Mouse (Mus musculus): ENCODE results near the gene Tead3. TPM values are rescaled to one million over a fixed set of nuclear protein-coding genes. Genes with fewer than 3 reads are reported as not detected.

Tead3 gene
- polyA plus RNA-seq, 1 experiment from 2014 or later = 10.0 TPM

DNA sequence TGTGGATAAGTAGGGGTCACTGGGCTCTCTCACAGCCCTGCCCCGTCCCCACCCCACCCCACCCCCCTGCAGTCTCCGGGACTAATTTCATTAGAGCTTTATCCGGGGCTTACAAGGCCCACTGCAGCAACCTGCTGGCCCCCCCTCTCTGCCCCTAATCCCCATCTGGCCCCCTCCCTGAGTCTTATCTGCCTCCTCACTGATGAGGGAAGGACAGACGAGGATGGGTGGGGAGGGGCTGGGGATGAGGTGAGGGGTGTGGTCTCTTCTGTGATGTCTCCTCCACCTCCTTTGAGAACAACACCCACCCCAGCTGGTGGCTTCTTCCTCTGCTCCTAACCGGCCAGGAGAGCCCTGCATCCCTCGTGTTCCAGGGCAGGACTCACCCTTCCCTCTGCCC, 29.6 kb upstream of the Tead3 start:
- no peak overlapping the region for H3K4me3 ChIP-seq (ENCODE audit: low read depth, low read length)
- no peaks in the 10 kb centered on the region for H3K9me3 ChIP-seq (ENCODE audit: control insufficient read depth, low read length)
- ATAC-seq (ENCODE audit: insufficient number of reproducible peaks, low FRiP score, low TSS enrichment, low read depth) (no peak), DNase-seq (ENCODE audit: low spot score) (no peak)
- no peak overlapping the region for H3K4me2 ChIP-seq (ENCODE audit: low read depth, severe bottlenecking)
- no peak overlapping the region for H3K27ac ChIP-seq (replicated peaks; ENCODE audit: low read depth, low read length)
- no peak overlapping the region for H3K9ac ChIP-seq (ENCODE audit: low read length)
- H3K27me3 ChIP-seq (ENCODE audit: control insufficient read depth, insufficient read depth, low read length) = peaks cover 5% of the 10 kb centered on the region
- WGBS = 3% methylated on average over 6 of the region's 6 CpGs
- no peaks in the 10 kb centered on the region for H3K36me3 ChIP-seq (ENCODE audit: control insufficient read depth, insufficient read depth, low read length)
- H3K4me1 ChIP-seq (ENCODE audit: control insufficient read depth, insufficient read depth, low read length) = 0 out of 2 replicates have a peak, but pooled peaks cover 2% of the 10 kb centered on the region

DNA sequence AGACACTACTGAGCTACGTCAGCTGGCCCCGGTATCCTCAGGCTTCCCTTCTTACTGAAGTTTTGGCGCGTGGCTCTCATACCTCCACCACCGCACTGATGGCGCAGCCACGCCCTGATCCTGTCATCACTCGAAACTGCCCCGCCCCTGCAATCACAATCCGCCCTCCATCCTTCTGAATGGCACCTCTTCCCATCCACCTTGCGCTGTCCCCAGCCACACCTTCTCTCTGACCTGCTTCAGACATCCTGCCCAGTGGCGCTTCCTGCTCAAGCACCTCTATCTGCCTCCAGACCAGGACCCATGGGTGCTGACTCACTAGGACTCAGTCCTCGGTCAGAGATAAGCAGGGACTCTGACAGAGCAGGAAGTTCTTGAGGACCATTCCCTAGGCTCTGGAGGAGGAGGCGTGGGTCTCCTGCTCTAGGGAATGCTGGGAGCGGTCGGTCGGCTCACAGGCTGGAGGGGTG, 25.0 kb upstream of the Tead3 start:
- Histone ChIP-seq H3K27ac (replicated peaks; ENCODE audit: low read depth, low read length) (no peak overlapping the region), H3K9me3 (ENCODE audit: control insufficient read depth, low read length) (no peaks in the 10 kb centered on the region), H3K27me3 (ENCODE audit: control insufficient read depth, insufficient read depth, low read length) (peaks cover 12% of the 10 kb centered on the region), H3K9ac (ENCODE audit: low read length) (no peak overlapping the region), H3K36me3 (ENCODE audit: control insufficient read depth, insufficient read depth, low read length) (no peaks in the 10 kb centered on the region), H3K4me1 (ENCODE audit: control insufficient read depth, insufficient read depth, low read length) (0 out of 2 replicates have a peak, but pooled peaks cover 2% of the 10 kb centered on the region), H3K4me2 (ENCODE audit: low read depth, severe bottlenecking) (no peak overlapping the region), H3K4me3 (ENCODE audit: low read depth, low read length) (no peak overlapping the region)
- 9% methylated on average over 17 of the region's 17 CpGs for WGBS
- ATAC-seq (ENCODE audit: insufficient number of reproducible peaks, low FRiP score, low TSS enrichment, low read depth) (no peak), DNase-seq (ENCODE audit: low spot score) (no peak)

GRCm38 (mm10) chr17:28374494-28374893, 23.9 kb upstream of the Tead3 start:
- H3K27ac ChIP-seq (replicated peaks; ENCODE audit: low read depth, low read length) = no peak overlapping the region
- WGBS = 16% methylated on average over 16 of the region's 16 CpGs
- H3K36me3 ChIP-seq (ENCODE audit: control insufficient read depth, insufficient read depth, low read length) = no peaks in the 10 kb centered on the region
- H3K4me2 ChIP-seq (ENCODE audit: low read depth, severe bottlenecking) = no peak overlapping the region
- H3K9me3 ChIP-seq (ENCODE audit: control insufficient read depth, low read length) = no peaks in the 10 kb centered on the region
- H3K4me3 ChIP-seq (ENCODE audit: low read depth, low read length) = no peak overlapping the region
- H3K9ac ChIP-seq (ENCODE audit: low read length) = no peak overlapping the region
- no peak for DNase-seq (ENCODE audit: low spot score)
- H3K4me1 ChIP-seq (ENCODE audit: control insufficient read depth, insufficient read depth, low read length) = 0 out of 2 replicates have a peak, but pooled peaks cover 2% of the 10 kb centered on the region
- no peak for ATAC-seq (ENCODE audit: insufficient number of reproducible peaks, low FRiP score, low TSS enrichment, low read depth)
- peaks cover 12% of the 10 kb centered on the region for H3K27me3 ChIP-seq (ENCODE audit: control insufficient read depth, insufficient read depth, low read length)

DNA sequence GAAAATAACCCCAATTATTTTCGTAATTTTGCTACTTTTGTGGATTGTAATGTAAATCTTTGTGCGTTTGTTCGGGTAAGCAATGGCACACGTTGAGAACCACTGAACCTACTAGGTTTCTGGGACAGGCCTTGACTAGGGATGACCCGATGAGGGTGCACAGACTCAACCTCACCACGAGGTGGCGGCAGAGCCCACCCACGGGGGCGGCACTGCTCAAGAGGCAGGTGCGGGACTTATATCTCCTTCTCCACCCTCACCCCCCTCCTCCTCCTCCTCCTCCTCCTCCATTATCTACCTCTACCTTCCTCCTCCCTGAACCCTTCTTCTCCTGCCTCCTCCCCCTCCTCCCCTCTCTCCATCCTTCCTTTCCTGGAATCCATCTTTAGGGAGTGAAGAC, 23.2 kb upstream of the Tead3 start:
- no peaks in the 10 kb centered on the region for H3K9me3 ChIP-seq (ENCODE audit: control insufficient read depth, low read length)
- no peak overlapping the region for H3K9ac ChIP-seq (ENCODE audit: low read length)
- no peak overlapping the region for H3K27ac ChIP-seq (replicated peaks; ENCODE audit: low read depth, low read length)
- peak; percentile 77 for DNase-seq (ENCODE audit: low spot score)
- ATAC-seq (ENCODE audit: insufficient number of reproducible peaks, low FRiP score, low TSS enrichment, low read depth) = no peak
- 15% methylated on average over 10 of the region's 10 CpGs for WGBS
- no peaks in the 10 kb centered on the region for H3K36me3 ChIP-seq (ENCODE audit: control insufficient read depth, insufficient read depth, low read length)
- peaks cover 12% of the 10 kb centered on the region for H3K27me3 ChIP-seq (ENCODE audit: control insufficient read depth, insufficient read depth, low read length)
- 0 out of 2 replicates have a peak, but pooled peaks cover 2% of the 10 kb centered on the region for H3K4me1 ChIP-seq (ENCODE audit: control insufficient read depth, insufficient read depth, low read length)
- H3K4me2 ChIP-seq (ENCODE audit: low read depth, severe bottlenecking) = no peak overlapping the region
- H3K4me3 ChIP-seq (ENCODE audit: low read depth, low read length) = no peak overlapping the region

GRCm38 (mm10) chr17:28371941-28372340, 21.3 kb upstream of the Tead3 start:
- peaks cover 12% of the 10 kb centered on the region for H3K27me3 ChIP-seq (ENCODE audit: control insufficient read depth, insufficient read depth, low read length)
- H3K4me2 ChIP-seq (ENCODE audit: low read depth, severe bottlenecking) = no peak overlapping the region

GRCm38 (mm10) chr17:28371286-28371685, 20.7 kb upstream of the Tead3 start:
- Histone ChIP-seq H3K9me3 (ENCODE audit: control insufficient read depth, low read length) (no peaks in the 10 kb centered on the region), H3K27ac (replicated peaks; ENCODE audit: low read depth, low read length) (no peak overlapping the region), H3K4me1 (ENCODE audit: control insufficient read depth, insufficient read depth, low read length) (0 out of 2 replicates have a peak, but pooled peaks cover 2% of the 10 kb centered on the region), H3K27me3 (ENCODE audit: control insufficient read depth, insufficient read depth, low read length) (peaks cover 12% of the 10 kb centered on the region), H3K4me2 (ENCODE audit: low read depth, severe bottlenecking) (no peak overlapping the region), H3K36me3 (ENCODE audit: control insufficient read depth, insufficient read depth, low read length) (no peaks in the 10 kb centered on the region), H3K4me3 (ENCODE audit: low read depth, low read length) (no peak overlapping the region), H3K9ac (ENCODE audit: low read length) (no peak overlapping the region)
- ATAC-seq (ENCODE audit: insufficient number of reproducible peaks, low FRiP score, low TSS enrichment, low read depth) = no peak
- 76% methylated on average over 2 of the region's 2 CpGs for WGBS
- DNase-seq (ENCODE audit: low spot score) = no peak

More at GRCm38 (mm10) chr17:28371941-28372340, 21.3 kb upstream of the Tead3 start:
- DNase-seq (ENCODE audit: low spot score) = no peak
- no peaks in the 10 kb centered on the region for H3K9me3 ChIP-seq (ENCODE audit: control insufficient read depth, low read length)
- H3K27ac ChIP-seq (replicated peaks; ENCODE audit: low read depth, low read length) = no peak overlapping the region
- WGBS = 45% methylated on average over 1 of the region's 1 CpGs
- no peak overlapping the region for H3K9ac ChIP-seq (ENCODE audit: low read length)
- no peak for ATAC-seq (ENCODE audit: insufficient number of reproducible peaks, low FRiP score, low TSS enrichment, low read depth)
- no peak overlapping the region for H3K4me3 ChIP-seq (ENCODE audit: low read depth, low read length)
- H3K4me1 ChIP-seq (ENCODE audit: control insufficient read depth, insufficient read depth, low read length) = 0 out of 2 replicates have a peak, but pooled peaks cover 2% of the 10 kb centered on the region
- no peaks in the 10 kb centered on the region for H3K36me3 ChIP-seq (ENCODE audit: control insufficient read depth, insufficient read depth, low read length)

GRCm38 (mm10) chr17:28369056-28369455, 18.4 kb upstream of the Tead3 start:
- DNase-seq (ENCODE audit: low spot score) (no peak), ATAC-seq (ENCODE audit: insufficient number of reproducible peaks, low FRiP score, low TSS enrichment, low read depth) (no peak)
- Histone ChIP-seq H3K4me2 (ENCODE audit: low read depth, severe bottlenecking) (no peak overlapping the region), H3K27me3 (ENCODE audit: control insufficient read depth, insufficient read depth, low read length) (peaks cover 17% of the 10 kb centered on the region), H3K4me3 (ENCODE audit: low read depth, low read length) (no peak overlapping the region), H3K27ac (replicated peaks; ENCODE audit: low read depth, low read length) (no peak overlapping the region), H3K4me1 (ENCODE audit: control insufficient read depth, insufficient read depth, low read length) (peaks cover 9% of the 10 kb centered on the region), H3K9ac (ENCODE audit: low read length) (no peak overlapping the region), H3K36me3 (ENCODE audit: control insufficient read depth, insufficient read depth, low read length) (no peaks in the 10 kb centered on the region), H3K9me3 (ENCODE audit: control insufficient read depth, low read length) (no peaks in the 10 kb centered on the region)
- 82% methylated on average over 5 of the region's 5 CpGs for WGBS

GRCm38 (mm10) chr17:28368449-28368848, 17.8 kb upstream of the Tead3 start:
- no peak overlapping the region for H3K4me3 ChIP-seq (ENCODE audit: low read depth, low read length)
- H3K9ac ChIP-seq (ENCODE audit: low read length) = no peak overlapping the region
- peaks cover 12% of the 10 kb centered on the region for H3K4me1 ChIP-seq (ENCODE audit: control insufficient read depth, insufficient read depth, low read length)
- 5% methylated on average over 13 of the region's 13 CpGs for WGBS
- DNase-seq (ENCODE audit: low spot score) = peak; percentile 91
- H3K9me3 ChIP-seq (ENCODE audit: control insufficient read depth, low read length) = no peaks in the 10 kb centered on the region
- ATAC-seq (ENCODE audit: insufficient number of reproducible peaks, low FRiP score, low TSS enrichment, low read depth) = no peak
- no peak overlapping the region for H3K4me2 ChIP-seq (ENCODE audit: low read depth, severe bottlenecking)
- H3K27me3 ChIP-seq (ENCODE audit: control insufficient read depth, insufficient read depth, low read length) = peaks cover 23% of the 10 kb centered on the region
- H3K36me3 ChIP-seq (ENCODE audit: control insufficient read depth, insufficient read depth, low read length) = no peaks in the 10 kb centered on the region
- H3K27ac ChIP-seq (replicated peaks; ENCODE audit: low read depth, low read length) = no peak overlapping the region

DNA sequence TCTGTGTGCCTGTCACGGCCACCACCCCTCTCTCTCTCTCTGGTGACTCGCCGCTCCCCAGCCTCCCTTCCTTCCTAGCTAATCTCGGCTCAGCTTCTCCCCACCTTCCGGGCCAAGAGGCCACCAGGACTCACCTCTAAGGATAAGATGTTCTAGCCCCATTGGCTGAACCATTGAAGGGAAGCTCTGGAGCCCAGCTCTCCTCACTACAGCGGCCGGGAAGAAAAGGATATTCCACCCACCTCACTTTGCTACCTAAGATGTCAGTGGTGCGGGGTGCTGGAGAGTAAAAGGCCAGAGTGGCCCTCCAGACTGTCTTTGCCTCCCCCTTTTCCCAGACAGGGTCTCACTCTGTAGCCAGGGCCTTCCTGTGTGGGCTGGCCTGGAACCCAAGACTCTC, 14.5 kb upstream of the Tead3 start, which contains the start of gene Tulp1:
Tulp1 (minus strand) TSS at position 101 of the 400 bp plus-strand sequence.
- no peak for DNase-seq (ENCODE audit: low spot score)
- peak within 1 kb of the TSS; percentile 22 for H3K4me3 ChIP-seq (ENCODE audit: low read depth, low read length)
- peak within 1 kb of the TSS; percentile 46 for H3K4me2 ChIP-seq (ENCODE audit: low read depth, severe bottlenecking)
- peaks cover 27% of the 10 kb centered on the region for H3K27me3 ChIP-seq (ENCODE audit: control insufficient read depth, insufficient read depth, low read length)
- no peaks in the 10 kb centered on the region for H3K9me3 ChIP-seq (ENCODE audit: control insufficient read depth, low read length)
- no peak for ATAC-seq (ENCODE audit: insufficient number of reproducible peaks, low FRiP score, low TSS enrichment, low read depth)
- H3K9ac ChIP-seq (ENCODE audit: low read length) = peak within 1 kb of the TSS; percentile 52
- 22% methylated on average over 8 of the region's 8 CpGs for WGBS
- H3K36me3 ChIP-seq (ENCODE audit: control insufficient read depth, insufficient read depth, low read length) = no peaks in the 10 kb centered on the region; the same call in 1 of the 2 replicates
- H3K4me1 ChIP-seq (ENCODE audit: control insufficient read depth, insufficient read depth, low read length) = peaks cover 12% of the 10 kb centered on the region
- H3K27ac ChIP-seq (replicated peaks; ENCODE audit: low read depth, low read length) = no peak within 1 kb of the TSS
